Mouse (Mus musculus): ENCODE results near the gene Lbh.

Gene Lbh

GRCm38 (mm10) chr17:72918053-72918452, at the start of gene Lbh:
TSS of gene Lbh (plus strand) at chr17:72918305.
- DNase-seq (ENCODE audit: extremely low spot score, low spot score): peak; percentile 91

- no peak for DNase-seq (ENCODE audit: extremely low spot score, low spot score)
These were observed 39.1 kb upstream of the Lbh start for GRCm38 (mm10) chr17:72878979-72879378.

- DNase-seq (ENCODE audit: extremely low spot score, low spot score): no peak
These were observed 37.9 kb upstream of the Lbh start for GRCm38 (mm10) chr17:72880156-72880555.

- DNase-seq (ENCODE audit: extremely low spot score, low spot score): no peak
These were observed 37.1 kb upstream of the Lbh start for GRCm38 (mm10) chr17:72881051-72881450.

GRCm38 (mm10) chr17:72881804-72882203, 36.3 kb upstream of the Lbh start:
- no peak for DNase-seq (ENCODE audit: extremely low spot score, low spot score)

- peak; percentile 66 for DNase-seq (ENCODE audit: extremely low spot score, low spot score)
These were observed 28.3 kb upstream of the Lbh start for GRCm38 (mm10) chr17:72889556-72890397.

- no peak for DNase-seq (ENCODE audit: extremely low spot score, low spot score)
These were observed 27.7 kb upstream of the Lbh start for GRCm38 (mm10) chr17:72890398-72890898.

GRCm38 (mm10) chr17:72891556-72891955, 26.5 kb upstream of the Lbh start:
- no peak for DNase-seq (ENCODE audit: extremely low spot score, low spot score)

- no peak for DNase-seq (ENCODE audit: extremely low spot score, low spot score)
These were observed 22.6 kb upstream of the Lbh start for GRCm38 (mm10) chr17:72895506-72895905.

GRCm38 (mm10) chr17:72897076-72897475, 21.0 kb upstream of the Lbh start:
- DNase-seq (ENCODE audit: extremely low spot score, low spot score): no peak

GRCm38 (mm10) chr17:72897961-72898360, 20.1 kb upstream of the Lbh start:
- DNase-seq (ENCODE audit: extremely low spot score, low spot score): no peak

- no peak for DNase-seq (ENCODE audit: extremely low spot score, low spot score)
These were observed 19.3 kb upstream of the Lbh start for GRCm38 (mm10) chr17:72898775-72899174.

- DNase-seq (ENCODE audit: extremely low spot score, low spot score): no peak
These were observed 17.1 kb upstream of the Lbh start for GRCm38 (mm10) chr17:72901021-72901420.

GRCm38 (mm10) chr17:72901705-72902104, 16.4 kb upstream of the Lbh start:
- DNase-seq (ENCODE audit: extremely low spot score, low spot score): no peak

GRCm38 (mm10) chr17:72903321-72903720, 14.8 kb upstream of the Lbh start:
- peak; percentile 7 for DNase-seq (ENCODE audit: extremely low spot score, low spot score)

GRCm38 (mm10) chr17:72903921-72904421, 14.1 kb upstream of the Lbh start:
- DNase-seq (ENCODE audit: extremely low spot score, low spot score): peak; percentile 6

- DNase-seq (ENCODE audit: extremely low spot score, low spot score): no peak
These were observed 13.2 kb upstream of the Lbh start for GRCm38 (mm10) chr17:72904873-72905272.

GRCm38 (mm10) chr17:72906231-72906896, 11.7 kb upstream of the Lbh start:
- peak; percentile 6 for DNase-seq (ENCODE audit: extremely low spot score, low spot score)

- DNase-seq (ENCODE audit: extremely low spot score, low spot score): peak; percentile 10
These were observed 10.9 kb upstream of the Lbh start for GRCm38 (mm10) chr17:72907211-72907610.

- peak; percentile 11 for DNase-seq (ENCODE audit: extremely low spot score, low spot score)
These were observed 10.3 kb upstream of the Lbh start for GRCm38 (mm10) chr17:72907777-72908176.

- peak; percentile 10 for DNase-seq (ENCODE audit: extremely low spot score, low spot score)
These were observed 9.5 kb upstream of the Lbh start for GRCm38 (mm10) chr17:72908561-72908960.

All from neural tube, embryonic 10.5 days (tissue).